Mouse (Mus musculus) lung, embryonic 14.5 days (tissue): ENCODE data around the gene Ust. TPM values are rescaled to one million over a fixed set of nuclear protein-coding genes. Genes with fewer than 3 reads are reported as not detected.

ENCODE experiments used
- ATAC-seq: fragments of 200-750 bp; cut with Nextera tagmentation; 2 replicates; pipeline ENCODE4 v1.8.0; 2017; ENCODE audit warnings: mild to moderate bottlenecking, moderate TSS enrichment, moderate library complexity; ENCODE audit not compliant: insufficient read depth
- DNase-seq: peaks from one replicate; pipeline ENCODE4 v3.0.0-alpha.2; 2015
- H3K27ac ChIP-seq: fragments of 300-500 bp; sonication (generic); 2 replicates; pipeline ENCODE4 v1.5.1; 2014; ENCODE audit warnings: low read depth, mild to moderate bottlenecking, moderate library complexity
- H3K27me3 ChIP-seq: fragments of 300-500 bp; sonication (generic); 2 replicates; pipeline ENCODE4 v1.6.1; 2014; ENCODE audit warnings: low read length, control low read depth; ENCODE audit not compliant: insufficient read depth
- H3K36me3 ChIP-seq: fragments of 300-500 bp; sonication (generic); 2 replicates; pipeline ENCODE4 v1.6.1; 2014; ENCODE audit warnings: control low read depth; ENCODE audit not compliant: insufficient read depth
- H3K4me1 ChIP-seq: fragments of 300-500 bp; sonication (generic); 2 replicates; pipeline ENCODE4 v1.6.1; 2014; ENCODE audit warnings: antibody characterized with exemption, control low read depth; ENCODE audit not compliant: insufficient read depth
- H3K4me2 ChIP-seq: fragments of 300-500 bp; sonication (generic); 2 replicates; pipeline ENCODE4 v1.6.1; 2014; ENCODE audit warnings: mild to moderate bottlenecking
- H3K4me3 ChIP-seq: fragments of 300-500 bp; sonication (generic); 2 replicates; pipeline ENCODE4 v1.5.1; 2014; ENCODE audit warnings: low read depth, low read length
- H3K9ac ChIP-seq: fragments of 300-500 bp; sonication (generic); 2 replicates; pipeline ENCODE4 v1.6.1; 2014
- H3K9me3 ChIP-seq: fragments of 300-500 bp; sonication (generic); 2 replicates; pipeline ENCODE4 v1.6.1; 2016; ENCODE audit warnings: low read depth, low read length, control low read depth
- CTCF ChIP-seq: IDR thresholded peaks from 2 replicates; pipeline ENCODE4 v1.5.1; 2016; ENCODE audit warnings: antibody characterized with exemption, low read depth
- WGBS: fragments of 180-500 bp; shearing (Covaris S2); extraction: QIAGEN DNeasy Blood & Tissue Kit; methylation state at CpG from one replicate; pipeline ENCODE4 v1.1.7; 2014; 5-methylcytosine and 5-hydroxymethylcytosine counted together
- polyA plus RNA-seq: library from polyadenylated mRNA; unstranded; fragments of >200 nt; fragmentation: Nextera tagmentation; extraction: Ambion mirVana; gene quantifications from 2 replicates; pipeline ENCODE4 v1.2.1, GENCODE M21; 2014

The Ust gene
- polyA plus RNA-seq, 1 experiment from 2014 or later, result 7.6 TPM

DNA sequence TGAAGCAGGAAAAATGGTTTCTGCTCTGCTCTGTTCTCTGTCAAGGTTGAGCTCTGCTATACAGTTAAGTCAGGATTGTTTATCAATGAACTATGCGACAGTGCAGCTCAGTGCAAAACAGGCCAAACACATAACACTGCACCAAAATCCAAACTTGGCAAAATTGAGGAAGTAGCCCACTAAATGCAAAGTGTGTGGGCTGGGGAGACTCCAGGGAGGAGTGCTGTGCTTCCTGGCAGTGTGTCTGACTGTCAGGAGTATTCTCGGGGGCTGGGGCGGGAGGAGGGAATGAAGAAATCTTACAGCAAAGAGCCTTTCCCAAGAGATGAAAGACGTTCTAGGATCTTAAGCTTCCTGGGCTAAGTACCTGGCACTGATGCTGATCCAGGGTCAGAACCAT lies 165.1 kb downstream of the Ust start:
- 51% methylated on average over 4 of the region's 4 CpGs for WGBS
- Histone ChIP-seq H3K27ac (no peak overlapping the region), H3K36me3 (no peaks in the 10 kb centered on the region), H3K4me2 (no peak overlapping the region), H3K9ac (no peak overlapping the region), H3K9me3 (no peaks in the 10 kb centered on the region), H3K4me1 (no peaks in the 10 kb centered on the region), H3K27me3 (no peaks in the 10 kb centered on the region), H3K4me3 (no peak overlapping the region)
- DNase-seq, result no peak
- no peak for TF ChIP-seq CTCF
- no peak for ATAC-seq

- ATAC-seq, result no peak
- Histone ChIP-seq H3K36me3 (no peaks in the 10 kb centered on the region), H3K4me3 (no peak overlapping the region), H3K9ac (no peak overlapping the region), H3K9me3 (no peaks in the 10 kb centered on the region), H3K4me2 (no peak overlapping the region), H3K4me1 (no peaks in the 10 kb centered on the region), H3K27me3 (no peaks in the 10 kb centered on the region), H3K27ac (no peak overlapping the region)
- 82% methylated on average over 7 of the region's 7 CpGs for WGBS
- TF ChIP-seq CTCF, result no peak
- no peak for DNase-seq
Observed at GRCm38 (mm10) chr10:8350626-8351025, 168.0 kb downstream of the Ust start.

DNA sequence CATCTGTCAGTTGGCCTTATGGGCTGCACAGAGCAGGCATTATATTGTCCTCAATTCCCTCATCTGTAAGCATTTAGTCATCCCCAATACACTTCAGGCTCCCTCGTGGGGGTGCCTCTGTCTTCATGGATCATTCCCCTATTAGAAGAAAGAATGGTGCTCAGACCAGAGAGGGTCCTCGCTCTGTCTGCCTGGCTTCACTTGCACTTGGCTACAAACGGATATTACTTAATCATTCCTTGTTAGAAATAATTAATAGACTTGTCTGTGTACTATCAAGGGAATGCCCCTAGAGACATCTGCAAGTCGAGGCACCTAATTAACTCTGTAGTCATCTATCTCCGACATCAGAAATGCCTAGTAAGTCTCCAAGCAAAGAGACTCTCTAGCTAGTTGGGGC lies 171.1 kb downstream of the Ust start:
- Histone ChIP-seq H3K4me1 (no peaks in the 10 kb centered on the region), H3K9me3 (no peaks in the 10 kb centered on the region), H3K4me2 (no peak overlapping the region), H3K4me3 (no peak overlapping the region), H3K27me3 (no peaks in the 10 kb centered on the region), H3K9ac (no peak overlapping the region), H3K36me3 (no peaks in the 10 kb centered on the region), H3K27ac (no peak overlapping the region)
- TF ChIP-seq CTCF, result no peak
- ATAC-seq (no peak), DNase-seq (no peak)
- WGBS, result 50% methylated on average over 5 of the region's 5 CpGs

DNA sequence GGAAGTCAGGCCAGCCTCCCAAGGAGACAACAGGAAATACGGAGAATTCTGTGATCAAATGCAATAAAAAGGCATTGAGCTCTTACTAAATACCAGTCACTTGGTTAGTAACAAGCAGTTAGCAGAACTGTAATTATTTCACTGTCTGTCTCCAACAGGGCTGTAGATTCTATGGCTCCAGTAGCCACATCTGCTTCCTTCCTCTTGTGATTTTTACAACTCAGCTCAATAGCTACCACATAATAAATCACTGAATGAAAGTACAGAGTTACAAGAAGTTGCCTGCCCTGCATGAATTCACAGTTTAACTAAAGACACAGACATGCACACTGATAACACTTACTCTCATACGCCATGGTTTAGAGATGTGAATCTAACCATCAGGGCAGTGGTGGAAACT lies 176.1 kb downstream of the Ust start:
- no peak overlapping the region for H3K9ac ChIP-seq
- H3K27me3 ChIP-seq, result no peaks in the 10 kb centered on the region
- no peak for DNase-seq
- no peak overlapping the region for H3K4me3 ChIP-seq
- no peak overlapping the region for H3K4me2 ChIP-seq
- TF ChIP-seq CTCF, result no peak
- no peaks in the 10 kb centered on the region for H3K4me1 ChIP-seq
- WGBS, result 54% methylated on average over 2 of the region's 2 CpGs
- no peaks in the 10 kb centered on the region for H3K36me3 ChIP-seq
- no peak overlapping the region for H3K27ac ChIP-seq
- no peak for ATAC-seq
- H3K9me3 ChIP-seq, result no peaks in the 10 kb centered on the region

DNA sequence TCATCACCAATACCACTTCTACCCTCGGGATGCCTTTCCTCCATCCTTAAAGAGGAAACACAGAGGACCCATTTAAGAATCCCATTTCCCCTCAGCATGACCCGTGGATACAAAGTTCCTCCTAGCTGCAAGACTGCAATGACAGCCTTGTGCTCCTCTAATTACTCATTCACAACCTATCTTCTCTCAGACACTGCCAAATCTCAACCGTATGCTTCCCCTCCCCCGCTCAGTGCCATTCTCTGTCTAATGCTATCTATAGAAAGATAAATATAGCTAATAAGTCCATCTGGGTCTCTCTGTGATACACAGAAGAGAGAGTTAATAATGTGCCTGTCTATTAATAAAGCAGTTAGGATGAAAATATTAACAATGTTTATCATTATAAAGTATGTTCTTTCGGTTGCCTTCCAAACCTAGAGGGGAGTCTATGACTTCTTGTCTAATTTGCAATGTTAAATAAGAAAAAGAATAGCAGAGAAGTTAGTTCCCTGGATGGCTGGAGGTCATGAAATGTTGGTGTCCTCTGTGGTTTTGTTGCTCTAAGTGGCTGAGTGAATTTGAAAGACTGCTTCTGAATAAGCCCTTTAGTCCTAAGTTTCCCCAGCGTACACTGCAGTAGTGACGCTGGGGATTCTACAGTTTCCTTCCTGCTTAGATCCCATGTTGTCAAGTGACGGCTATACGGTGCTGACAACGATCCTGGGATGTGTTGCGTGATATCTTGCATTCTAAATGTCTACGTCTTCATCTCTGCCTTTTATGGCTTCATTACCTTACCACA lies 178.8 kb downstream of the Ust start:
- Histone ChIP-seq H3K36me3 (no peaks in the 10 kb centered on the region), H3K9ac (no peak overlapping the region), H3K27me3 (no peaks in the 10 kb centered on the region), H3K4me2 (no peak overlapping the region), H3K27ac (no peak overlapping the region), H3K4me3 (no peak overlapping the region), H3K4me1 (no peaks in the 10 kb centered on the region), H3K9me3 (no peaks in the 10 kb centered on the region)
- ATAC-seq, result no peak
- DNase-seq, result no peak
- TF ChIP-seq CTCF, result no peak
- 54% methylated on average over 12 of the region's 12 CpGs for WGBS

- H3K27ac ChIP-seq, result no peak overlapping the region
- ATAC-seq, result no peak
- no peak for TF ChIP-seq CTCF
- H3K4me1 ChIP-seq, result no peaks in the 10 kb centered on the region
- no peaks in the 10 kb centered on the region for H3K36me3 ChIP-seq
- no peaks in the 10 kb centered on the region for H3K27me3 ChIP-seq
- H3K4me3 ChIP-seq, result no peak overlapping the region
- no peak overlapping the region for H3K9ac ChIP-seq
- 55% methylated on average over 1 of the region's 1 CpGs for WGBS
- H3K9me3 ChIP-seq, result no peaks in the 10 kb centered on the region
- no peak overlapping the region for H3K4me2 ChIP-seq
- peak; percentile 13 for DNase-seq
Observed at GRCm38 (mm10) chr10:8336601-8337000, 182.0 kb downstream of the Ust start.

- H3K27me3 ChIP-seq, result no peaks in the 10 kb centered on the region
- H3K4me1 ChIP-seq, result no peaks in the 10 kb centered on the region
- H3K9me3 ChIP-seq, result no peaks in the 10 kb centered on the region; the same call in 1 of the 2 replicates
- no peak overlapping the region for H3K27ac ChIP-seq
- no peak overlapping the region for H3K4me2 ChIP-seq
- no peak overlapping the region for H3K4me3 ChIP-seq
- H3K36me3 ChIP-seq, result no peaks in the 10 kb centered on the region
- H3K9ac ChIP-seq, result no peak overlapping the region
- 77% methylated on average over 5 of the region's 5 CpGs for WGBS
- no peak for TF ChIP-seq CTCF
- peak; percentile 28; the same call in 1 of the 2 replicates for ATAC-seq
- no peak for DNase-seq
Observed at GRCm38 (mm10) chr10:8330958-8331357, 187.7 kb downstream of the Ust start.

DNA sequence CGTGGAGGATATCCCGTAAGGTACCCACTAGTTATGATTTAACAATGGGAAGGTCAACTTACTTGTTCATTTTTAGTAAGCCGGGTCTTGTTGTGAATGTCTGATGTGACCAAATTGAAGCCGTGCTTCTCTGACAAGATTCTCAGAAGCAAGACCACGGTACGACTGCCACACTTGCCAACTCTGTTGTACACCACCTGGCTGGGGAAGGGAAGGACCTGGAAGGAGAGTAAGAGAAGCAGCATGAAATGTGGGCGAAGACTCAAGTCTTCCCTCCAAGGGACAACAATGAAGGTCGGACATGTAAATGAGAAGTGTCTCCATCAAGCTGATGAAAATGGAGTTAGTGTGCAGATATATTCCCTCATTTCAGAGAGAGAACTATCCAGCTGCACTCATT lies 188.6 kb downstream of the Ust start:
- no peaks in the 10 kb centered on the region for H3K4me1 ChIP-seq
- no peak for TF ChIP-seq CTCF
- no peak for ATAC-seq

More for the DNA sequence above, 188.6 kb downstream of the Ust start:
- Histone ChIP-seq H3K9ac (no peak overlapping the region), H3K27ac (no peak overlapping the region), H3K27me3 (no peaks in the 10 kb centered on the region), H3K4me2 (no peak overlapping the region), H3K9me3 (no peaks in the 10 kb centered on the region; the same call in 1 of the 2 replicates), H3K4me3 (no peak overlapping the region), H3K36me3 (no peaks in the 10 kb centered on the region)
- no peak for DNase-seq
- WGBS, result 90% methylated on average over 8 of the region's 8 CpGs
